Mouse (Mus musculus) ovary, postnatal 36 days (tissue): Measurements from ENCODE around the gene Socs7.

Experiments used
- DNase-seq: peaks from one replicate; pipeline ENCODE4 v3.0.0; 2022; ENCODE audit warnings: low spot score, mixed read lengths

Socs7 gene

DNA sequence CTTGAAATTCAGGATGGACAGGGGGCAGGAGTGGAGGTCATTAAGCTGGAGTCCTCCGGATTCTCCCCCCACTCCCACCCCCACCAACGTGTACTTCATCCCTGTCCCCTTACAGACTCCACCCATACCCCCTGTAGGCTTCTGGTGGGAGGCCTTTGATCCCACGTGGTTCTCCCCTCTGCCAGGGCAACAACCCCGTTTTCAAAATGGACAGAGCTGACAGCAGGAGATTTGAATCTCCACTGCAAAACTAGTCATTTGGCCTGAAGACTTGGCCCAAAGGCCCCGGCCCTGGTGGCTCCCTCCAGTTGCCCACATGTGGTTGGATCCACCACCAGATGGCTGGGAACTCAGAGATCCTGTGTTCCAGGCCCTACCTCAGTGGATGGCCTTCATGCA lies 54.3 kb downstream of the Socs7 start:
- DNase-seq: no peak

DNA sequence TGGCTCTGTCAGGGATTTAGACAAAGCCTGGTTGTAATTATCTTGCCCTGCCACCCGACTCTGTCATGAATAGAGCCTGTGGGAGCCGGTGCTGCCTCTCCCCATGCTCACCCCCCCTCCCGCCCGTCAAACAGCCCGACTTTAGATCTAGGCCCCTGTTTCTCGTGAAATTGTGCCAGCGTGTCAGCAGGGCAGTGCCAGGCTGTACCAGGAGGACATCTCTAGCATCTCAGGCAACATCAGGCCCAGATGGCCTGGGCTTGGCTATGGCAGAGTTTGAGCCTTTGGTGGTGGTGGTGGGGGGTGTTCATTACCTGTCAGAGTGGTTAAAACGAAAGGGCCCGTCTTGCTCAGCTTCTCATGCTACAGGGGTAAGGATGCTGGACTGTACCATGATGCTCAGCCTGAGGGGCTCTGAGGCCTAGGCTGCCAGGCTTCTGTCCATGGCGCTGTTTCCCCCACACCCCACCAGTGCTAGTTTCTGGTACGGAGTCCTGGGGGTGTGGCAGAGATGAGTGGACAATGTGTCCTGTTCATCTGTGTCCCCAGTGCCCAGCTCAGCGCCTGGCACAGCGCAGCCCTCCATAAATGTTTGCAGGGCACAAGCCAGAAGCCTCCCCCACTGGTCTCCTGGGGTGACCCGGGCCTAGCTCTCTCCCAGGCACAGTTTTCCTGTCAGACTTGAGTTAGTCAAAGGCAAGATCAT lies 56.6 kb downstream of the Socs7 start:
- no peak for DNase-seq

DNA sequence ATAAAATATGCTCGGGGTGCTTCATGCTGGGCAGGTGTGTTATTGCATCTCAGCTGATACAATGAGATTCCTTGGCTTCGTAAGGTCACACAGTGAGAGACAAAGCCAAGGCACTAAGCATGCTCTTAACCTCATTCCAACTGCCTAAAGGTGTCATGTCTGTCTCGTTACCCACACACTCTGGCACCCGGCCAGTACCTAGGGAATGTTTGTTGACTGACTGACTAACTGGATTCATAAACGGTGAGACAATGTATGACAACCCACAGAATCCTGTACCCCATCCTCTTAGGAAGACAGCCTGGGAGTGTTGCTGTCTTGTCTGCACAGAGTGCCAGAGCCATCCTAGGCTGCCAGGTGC lies 57.2 kb downstream of the Socs7 start:
- no peak for DNase-seq

DNA sequence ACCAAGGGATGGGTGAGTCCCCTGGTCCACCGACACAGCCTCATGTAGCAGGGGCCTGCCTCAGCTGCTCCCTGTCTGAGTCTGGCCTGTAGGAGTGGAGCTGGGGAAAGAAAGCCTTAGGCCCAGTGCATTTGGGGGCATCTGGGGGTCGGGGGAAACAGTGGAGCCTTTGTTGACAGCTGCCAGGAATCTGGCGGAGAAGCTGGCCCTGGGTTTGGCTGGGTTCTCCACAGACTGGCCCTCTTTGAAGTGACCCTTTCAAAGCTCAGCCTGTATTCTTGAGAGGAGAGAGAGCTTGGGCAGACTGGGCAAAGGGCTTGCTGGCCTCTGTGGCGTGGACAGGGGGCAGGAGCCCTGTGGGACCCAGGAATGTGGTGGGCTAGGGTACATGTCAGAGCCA lies 60.2 kb downstream of the Socs7 start:
- DNase-seq: no peak

DNA sequence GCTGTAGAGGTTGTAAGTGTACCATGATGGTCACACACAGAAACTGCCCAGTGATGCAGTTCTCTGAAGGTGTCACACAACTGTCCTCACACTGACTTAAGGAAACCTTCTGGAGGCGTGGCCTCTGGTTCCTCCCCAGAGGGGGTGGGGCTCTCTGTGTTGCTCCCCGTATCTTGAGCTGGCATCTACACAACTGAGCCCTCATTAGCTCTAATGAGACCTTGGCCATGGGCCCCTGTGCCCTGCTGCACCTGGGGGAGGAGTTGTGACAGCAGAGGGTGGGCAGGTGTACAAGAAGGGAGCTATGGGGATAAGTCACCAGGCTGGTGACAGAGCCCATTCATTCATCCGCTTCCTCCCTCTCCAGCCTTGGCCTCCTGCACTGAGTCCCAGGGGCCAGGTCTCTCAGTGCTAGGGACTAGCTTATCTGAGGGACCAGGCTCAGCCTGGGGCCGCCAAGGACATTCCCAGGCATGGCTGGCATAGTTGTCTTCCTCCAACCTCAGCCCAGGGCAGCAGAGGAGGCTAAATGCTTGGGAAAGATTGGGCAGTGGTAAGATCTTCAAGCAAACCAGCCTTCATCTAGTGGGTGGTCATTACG lies 61.8 kb downstream of the Socs7 start:
- DNase-seq: no peak

DNA sequence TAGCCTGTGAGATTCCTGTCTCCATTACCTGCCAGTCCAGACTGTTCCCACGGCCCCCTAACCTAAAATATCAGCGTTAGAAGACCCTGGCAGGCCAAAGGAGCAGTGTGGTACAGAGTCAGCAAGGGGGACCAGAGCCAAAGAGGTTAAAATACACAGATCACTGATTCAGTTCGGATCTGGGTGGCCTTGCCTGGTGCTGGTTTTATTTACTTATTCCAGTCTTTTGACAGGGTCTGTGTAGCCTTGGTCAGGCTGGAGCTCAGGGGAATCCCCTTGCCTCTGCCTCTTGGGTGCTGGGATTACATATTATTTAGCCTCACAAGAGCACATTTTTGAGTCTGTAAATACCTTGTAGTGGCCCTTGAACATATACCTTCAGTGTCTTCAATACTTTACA lies 62.5 kb downstream of the Socs7 start:
- DNase-seq: no peak

DNA sequence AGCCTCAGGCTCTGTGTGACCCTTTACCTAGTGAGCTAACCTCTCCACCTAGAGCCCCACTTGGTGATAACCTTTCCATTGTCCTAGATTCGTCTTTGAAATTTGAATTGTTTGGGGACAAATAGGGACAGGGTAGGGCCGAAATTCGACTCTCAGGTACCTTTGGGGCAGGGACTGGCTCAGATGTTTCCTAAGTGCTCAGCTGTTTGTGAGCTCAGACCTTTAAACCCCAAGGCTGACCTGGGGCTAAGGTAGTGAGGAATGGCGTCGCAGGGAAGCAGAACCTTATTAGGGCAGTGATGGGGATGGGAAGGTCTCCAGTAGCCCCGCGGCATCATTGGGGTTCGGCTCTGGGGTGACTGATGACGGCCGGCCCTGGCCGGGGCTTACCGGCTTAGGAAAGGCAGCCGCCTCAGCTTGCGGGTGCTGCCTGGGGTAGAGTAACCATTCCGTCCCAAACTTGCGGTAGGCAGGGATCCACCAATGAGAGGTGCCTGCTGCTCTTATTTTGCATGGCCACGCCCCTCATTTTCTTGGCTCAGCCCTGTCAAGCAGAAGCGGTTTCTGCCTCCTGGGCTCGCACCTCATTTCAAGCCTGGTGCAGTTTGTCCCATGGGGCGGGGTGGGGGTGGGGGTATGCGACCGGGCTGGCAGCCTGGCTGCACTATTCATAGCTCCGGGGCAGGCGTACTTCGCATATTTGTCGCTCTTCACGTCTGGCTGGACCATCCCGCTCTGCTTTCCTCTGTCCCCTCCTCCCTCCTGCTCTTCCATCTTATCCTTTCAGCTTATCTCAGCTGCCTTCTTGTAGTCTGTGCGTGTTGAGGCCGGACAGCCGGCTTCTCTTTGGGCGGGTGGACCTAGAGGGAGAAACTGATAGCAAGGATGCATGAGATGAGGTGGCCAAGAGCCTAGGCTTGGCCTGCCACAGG lies 65.7 kb downstream of the Socs7 start:
- DNase-seq: peak; percentile 73

DNA sequence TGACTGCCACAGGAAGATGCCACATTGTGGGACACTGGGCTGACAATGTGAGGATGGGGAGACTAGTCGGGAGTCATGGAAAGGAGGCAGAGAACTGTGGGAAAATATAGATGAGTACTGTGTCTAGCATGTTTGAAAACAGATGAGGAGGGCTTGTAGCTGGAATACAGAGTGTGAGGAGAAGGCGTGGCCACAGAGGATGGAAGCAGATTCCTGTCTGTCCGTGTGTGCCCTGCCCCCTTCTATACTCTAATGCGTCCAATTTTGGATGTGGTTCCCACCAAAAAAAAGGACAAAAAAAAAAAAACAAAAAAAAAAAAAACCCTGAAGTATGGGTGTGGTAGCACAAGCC lies 66.4 kb downstream of the Socs7 start:
- DNase-seq: no peak

DNA sequence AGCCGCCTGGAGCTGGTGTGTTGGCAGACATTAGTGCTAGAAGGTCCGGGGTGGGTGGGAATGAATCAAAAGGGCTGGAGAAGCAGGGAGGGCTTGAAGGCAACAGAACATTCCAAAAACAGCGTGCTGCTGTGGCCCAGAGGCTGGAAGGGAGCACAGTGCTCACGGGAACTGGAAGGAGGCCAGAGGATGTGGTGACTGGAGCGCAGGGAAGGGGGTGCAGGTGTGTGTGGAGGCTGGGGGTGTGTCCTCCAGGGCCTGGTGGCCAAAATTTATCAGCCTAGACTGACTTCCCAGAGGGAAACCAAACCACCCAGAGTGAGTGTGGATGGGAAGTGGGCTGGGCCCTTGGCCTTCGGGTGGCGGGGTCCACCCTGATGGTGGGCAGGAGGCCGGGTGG lies 67.3 kb downstream of the Socs7 start:
- no peak for DNase-seq

DNA sequence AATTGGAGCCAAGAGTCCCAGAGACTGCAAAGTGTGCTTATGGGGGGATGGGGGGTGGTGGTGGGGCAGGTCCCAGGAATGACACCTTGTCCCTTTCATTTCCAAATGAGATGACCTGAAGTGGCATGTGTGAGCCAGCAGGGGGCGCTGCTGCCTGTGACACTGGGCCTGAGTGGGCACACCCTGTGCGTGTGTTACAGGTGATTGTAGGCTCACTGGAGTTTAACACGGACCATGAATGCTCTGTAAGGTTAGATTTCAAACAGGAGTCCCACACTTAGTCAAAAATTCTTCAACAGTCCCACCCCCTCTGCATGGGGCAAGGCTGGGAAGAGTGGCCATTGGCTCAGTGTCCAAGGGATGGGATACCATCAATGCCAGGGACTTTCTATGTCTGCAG lies 69.7 kb downstream of the Socs7 start:
- DNase-seq: peak; percentile 57

DNA sequence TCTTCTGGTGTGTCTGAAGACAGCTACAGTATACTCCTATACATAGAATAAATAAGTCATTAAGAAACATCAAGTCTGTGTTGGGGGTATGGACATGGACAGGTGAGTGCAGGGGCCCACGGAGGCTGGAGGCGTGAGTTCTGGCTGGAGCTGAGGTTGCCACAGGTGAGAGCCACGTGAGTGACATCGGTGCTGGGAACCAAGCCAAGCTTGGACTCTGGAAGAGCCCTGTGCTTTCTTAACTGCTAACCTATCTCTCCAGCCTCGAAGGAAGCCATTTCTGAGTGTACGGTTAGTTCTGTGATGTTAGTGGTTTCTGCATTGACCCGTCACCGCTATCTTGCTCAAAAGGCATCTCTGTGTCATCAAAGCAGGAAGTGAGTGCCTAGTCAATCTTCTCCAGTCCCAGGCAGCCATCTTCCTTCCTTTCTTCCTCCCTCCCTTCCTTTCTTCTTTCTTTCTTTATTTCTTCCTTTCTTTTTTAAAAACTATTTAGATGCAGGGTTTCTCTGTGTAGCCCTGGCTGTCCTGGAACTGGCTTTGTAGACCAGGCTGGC lies 70.7 kb downstream of the Socs7 start:
- no peak for DNase-seq

DNA sequence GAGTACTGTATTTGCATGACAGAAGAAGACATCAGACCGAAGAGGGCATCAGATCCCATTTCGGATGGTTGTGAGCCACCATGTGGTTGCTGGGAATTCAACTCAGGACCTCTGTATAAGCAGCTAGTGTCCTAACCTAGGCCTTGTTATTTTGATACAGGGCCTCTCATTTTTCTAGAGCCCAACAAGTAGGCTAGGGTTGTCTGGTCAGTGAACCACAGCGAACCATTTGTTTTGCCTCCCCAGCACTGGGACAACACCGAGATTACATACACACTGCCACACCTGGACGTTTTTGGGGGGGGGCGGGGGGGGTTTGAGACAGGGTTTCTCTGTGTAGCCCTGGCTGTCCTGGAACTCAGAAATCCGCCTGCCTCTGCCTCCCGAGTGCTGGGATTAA lies 71.8 kb downstream of the Socs7 start:
- DNase-seq: no peak

DNA sequence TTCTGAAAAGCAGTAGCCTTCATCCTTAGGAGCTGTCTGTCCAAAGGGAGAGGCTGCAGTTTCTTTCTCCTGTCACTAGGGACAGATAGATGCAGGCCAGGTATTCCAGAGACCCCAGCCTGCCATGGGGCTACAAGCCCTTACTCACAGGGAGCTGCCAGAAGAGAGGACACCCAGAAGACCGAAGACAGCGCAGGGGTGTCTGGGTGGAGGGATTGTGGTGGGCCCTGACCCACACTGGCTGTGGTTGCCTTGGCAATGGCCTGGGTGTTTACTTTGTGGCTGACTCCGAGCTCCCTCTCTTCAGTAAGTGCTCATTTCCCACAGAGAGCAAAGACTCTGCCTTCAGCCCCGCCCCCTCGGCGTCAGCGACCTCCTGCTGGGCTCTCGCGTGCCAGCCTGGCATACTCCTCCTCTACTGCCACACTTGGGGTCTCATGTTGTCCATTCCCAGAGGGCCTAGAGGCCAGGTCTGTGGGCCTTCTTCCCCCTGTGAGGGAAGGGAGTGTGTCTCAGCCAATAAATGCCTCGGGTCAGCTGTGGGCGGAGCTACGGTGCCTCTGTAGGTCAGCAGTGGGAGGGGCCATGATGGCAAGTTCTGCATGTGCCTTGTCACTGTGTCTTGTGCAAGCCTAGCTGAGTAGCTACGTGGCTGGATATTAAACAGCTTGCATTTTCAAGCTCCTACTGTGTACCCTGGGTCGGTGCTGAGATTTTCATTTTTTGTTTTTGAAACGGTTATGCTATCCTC lies 72.5 kb downstream of the Socs7 start:
- peak; percentile 81 for DNase-seq

DNA sequence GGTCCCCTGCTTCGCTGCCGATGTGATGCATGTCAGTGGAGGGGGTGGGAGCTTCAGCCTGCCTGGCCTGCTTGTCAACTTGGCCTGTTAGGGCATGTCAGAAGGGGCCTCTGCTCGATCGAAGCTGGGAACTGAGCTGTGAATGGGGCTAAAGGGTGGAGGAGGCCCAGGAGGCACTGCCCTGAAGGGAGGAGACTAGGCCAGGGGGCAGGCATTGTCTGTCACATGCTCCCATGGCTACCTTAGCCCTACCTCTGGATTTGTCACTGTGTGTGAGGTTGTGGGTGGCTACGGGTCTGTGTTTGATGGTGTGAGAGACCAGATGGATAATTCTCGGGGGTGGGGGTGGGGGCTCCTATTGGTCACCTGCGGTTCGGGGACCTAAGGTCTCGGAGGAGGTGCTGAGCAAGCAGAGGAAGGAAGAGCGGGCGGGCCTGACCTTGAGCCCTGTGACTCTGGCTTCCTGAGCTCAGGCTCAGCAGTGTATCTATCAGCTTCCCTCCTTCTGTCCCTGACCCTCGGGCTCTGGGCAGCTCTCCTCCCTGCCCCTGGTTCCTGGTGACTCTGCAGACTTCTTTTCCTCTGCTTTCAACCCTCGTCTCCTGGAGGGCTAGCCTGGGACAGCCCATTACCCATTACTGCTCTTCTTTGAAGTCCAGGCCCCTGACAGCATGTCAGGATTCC lies 73.6 kb downstream of the Socs7 start:
- DNase-seq: no peak

DNA sequence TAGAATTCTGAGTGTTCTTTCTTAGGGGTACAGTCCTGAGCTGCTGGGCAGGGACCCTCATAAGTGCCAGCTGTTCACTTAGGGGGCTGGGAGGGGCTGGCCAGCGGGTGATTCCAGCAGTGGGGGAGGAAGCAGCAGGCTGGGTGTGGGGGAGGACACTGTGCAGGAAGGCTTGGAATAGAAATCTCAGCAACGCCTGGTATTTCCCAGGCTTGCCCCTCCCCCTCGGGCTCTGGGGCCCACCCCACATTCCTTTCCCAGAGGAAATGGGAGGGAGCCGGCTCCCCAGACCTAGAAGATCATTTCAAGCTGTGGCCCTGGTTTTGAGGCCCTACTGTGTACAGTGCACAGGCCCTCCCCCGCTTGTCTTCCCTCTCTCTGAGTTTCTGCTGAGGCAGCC lies 75.4 kb downstream of the Socs7 start:
- peak; percentile 70 for DNase-seq

DNA sequence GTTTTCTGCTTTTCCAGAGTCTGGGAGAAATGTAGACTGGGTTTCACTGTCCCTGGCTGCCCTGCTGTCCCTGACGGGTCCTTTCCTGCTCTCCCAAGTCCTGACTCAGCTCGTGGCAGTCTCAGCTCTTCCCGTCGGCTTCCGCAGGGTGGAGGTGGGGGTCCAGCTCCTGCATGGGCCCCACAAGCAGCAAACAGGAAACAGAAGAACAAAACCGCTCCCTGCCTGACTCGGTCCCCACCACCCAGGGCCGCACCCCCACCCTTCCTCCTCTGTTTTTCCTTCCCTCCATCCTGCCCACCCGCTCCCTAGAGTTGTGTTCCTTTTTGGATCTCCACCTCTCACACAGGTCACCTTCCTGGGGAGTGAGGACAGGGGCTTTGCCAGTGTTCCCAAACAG lies 76.5 kb downstream of the Socs7 start:
- no peak for DNase-seq

DNA sequence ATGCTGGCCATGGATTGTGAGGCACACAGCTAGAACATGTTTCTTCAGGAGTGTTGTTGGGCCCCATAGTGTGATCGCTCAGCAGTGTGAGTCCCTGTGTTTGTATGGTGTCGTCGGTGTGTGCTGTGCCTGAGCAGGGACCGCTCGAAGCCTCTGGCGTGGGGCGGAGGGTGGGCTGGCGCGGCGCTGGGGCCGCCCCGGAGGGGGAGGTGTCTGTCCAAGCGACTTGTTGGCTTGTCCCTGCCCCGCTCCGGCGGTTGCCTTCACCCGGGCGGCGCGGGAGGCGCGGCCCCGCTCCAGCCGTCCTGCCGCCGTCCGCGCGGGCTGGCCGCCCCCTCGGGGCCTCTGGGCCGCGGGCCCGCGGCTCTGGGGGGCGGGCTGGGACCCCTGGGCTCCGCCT lies 77.6 kb downstream of the Socs7 start:
- peak; percentile 77 for DNase-seq

DNA sequence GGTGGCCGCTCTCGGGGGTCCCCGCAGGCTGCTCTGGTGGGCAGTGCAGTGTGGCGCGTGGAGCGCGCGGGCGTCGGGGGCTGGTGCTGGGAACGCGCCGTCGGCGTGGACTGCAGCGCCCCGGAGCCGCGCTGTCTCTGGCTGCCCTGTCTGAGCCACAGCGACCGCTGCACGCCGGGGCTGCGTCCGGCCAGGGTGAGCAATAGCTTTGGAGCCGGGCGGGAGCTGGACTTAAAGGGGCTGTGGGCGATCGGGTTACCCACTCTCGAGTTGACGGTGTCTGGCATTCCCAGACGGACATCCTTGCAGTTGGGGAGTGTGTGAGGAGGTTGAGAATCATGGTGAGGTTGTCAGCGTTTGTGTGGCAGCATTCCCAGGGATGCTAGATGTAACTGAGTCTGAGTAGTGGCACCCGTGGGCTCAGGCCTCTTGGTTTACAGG lies 78.1 kb downstream of the Socs7 start:
- DNase-seq: no peak

DNA sequence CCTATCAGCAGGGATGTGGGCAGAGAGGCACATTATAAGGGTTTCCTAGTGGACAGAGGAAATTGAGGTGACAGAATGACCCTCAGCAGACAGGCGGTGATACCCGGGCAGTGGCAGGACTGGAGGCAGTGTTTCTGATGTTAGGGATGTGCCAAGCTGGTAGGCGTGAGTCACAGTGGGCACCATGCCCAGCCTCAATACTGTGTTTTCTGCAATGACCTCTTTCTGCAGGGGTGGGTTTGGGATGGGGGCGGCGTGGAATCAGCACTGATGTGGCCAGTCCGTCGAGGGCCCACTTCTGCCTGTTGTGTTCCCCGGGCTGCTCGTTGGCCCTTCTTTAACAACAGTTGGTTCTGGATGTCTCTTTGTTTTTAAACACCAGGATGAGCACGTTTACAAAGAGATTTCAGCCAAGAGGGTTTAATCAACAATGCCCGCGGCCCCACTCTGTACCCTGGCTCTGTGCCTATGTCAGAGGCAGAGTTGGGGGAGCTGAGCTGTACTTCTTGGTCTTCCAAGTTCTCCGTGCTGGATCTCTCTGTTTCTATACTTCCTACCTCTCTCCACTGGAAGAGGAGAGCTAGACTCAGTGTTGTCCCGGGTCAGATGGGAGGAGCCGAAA lies 78.8 kb downstream of the Socs7 start:
- peak; percentile 59 for DNase-seq

DNA sequence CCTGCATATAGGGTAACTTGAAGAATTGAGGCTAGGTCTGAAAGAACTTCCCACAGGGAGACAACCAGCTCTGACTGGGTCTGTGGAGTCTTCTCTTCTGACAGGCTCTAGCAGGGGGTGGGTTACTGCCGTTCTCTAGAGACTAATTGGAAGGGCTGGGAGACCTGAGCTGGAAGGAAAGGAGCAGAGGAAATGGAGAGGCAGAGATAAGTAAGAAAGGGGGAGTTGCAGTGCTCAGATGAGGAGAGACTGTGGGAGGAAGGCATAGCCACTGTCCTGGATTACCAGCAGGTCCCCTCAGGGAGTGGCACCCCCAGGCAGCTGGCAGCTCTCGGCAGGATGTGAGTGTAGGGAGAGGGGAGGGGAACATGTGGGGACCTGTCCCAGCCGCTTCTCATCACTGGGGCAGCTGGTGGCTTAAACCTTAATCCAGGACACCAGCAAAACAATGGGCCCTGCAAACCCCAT lies 79.3 kb downstream of the Socs7 start:
- no peak for DNase-seq
